Mouse (Mus musculus) left cerebral cortex, adult 11 months (tissue): ENCODE data around the gene Ackr2.

Source experiments
- DNase-seq: peaks from one replicate; pipeline ENCODE4 v3.0.0; 2022; ENCODE audit warnings: low spot score

Gene Ackr2

DNA sequence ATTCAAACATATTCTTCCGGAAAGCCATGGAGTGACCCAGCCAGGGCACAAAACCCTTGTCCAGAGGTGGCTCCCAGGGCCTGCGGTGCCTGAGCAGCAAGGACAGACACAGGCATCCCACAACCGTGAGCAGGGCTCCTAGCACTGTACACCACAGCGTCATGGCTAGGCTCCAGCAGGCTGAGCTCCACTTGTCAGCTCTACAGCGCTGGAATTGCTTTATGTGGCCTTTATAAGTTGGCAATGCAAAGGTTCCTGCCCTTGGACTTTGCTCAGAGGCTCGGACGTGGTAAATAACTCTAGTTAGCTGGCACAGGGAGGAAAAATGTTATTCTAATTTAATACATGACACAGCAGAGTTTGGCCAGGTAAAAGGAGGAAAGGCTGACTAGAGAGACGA is 17.9 kb downstream of the Ackr2 start, which contains the start of gene Cyp8b1:
Cyp8b1 (minus strand) TSS at position 204 of the 400 bp plus-strand sequence.
- DNase-seq: no peak

DNA sequence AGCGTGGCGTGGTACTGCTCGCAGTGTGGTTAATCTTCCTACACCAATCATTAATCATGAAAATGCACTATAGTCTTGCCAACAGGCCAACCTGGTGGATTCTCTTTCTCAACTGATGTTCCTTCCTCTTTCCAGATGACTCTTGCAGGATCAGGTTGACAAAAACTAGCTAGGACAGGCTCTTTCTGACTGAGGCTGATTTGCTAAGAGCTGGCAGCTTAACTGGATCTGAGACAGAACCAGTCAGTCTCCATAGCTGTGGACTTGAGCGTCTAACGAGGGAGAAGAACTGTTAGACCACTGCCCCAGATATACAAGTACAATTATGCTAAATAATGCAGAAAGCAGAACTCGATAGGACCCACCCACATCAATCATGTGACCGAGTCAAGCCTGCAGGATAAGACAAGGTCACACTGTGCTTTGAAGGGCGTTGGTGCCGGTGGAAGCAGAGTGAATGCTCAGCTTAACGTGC is 20.9 kb downstream of the Ackr2 start:
- DNase-seq: no peak

DNA sequence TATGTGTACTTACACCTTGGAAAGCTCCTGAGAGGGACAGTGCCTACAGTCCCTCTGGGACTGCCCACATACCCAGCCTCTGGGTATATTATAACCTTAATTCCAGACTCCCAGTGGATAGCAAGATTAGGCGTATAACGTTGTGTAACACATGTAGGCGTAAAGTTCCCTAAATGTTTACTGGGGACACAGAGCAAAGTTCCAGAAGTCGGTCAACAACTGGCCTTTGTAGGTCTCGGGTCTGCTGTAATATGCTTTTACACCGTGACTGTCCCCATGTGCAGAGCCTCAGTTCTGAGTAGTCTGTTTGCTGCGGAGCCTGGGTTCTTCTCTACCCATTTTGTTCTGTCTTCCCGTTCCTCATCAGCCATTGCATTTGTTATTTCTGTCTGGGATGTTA is 25.3 kb downstream of the Ackr2 start:
- no peak for DNase-seq

DNA sequence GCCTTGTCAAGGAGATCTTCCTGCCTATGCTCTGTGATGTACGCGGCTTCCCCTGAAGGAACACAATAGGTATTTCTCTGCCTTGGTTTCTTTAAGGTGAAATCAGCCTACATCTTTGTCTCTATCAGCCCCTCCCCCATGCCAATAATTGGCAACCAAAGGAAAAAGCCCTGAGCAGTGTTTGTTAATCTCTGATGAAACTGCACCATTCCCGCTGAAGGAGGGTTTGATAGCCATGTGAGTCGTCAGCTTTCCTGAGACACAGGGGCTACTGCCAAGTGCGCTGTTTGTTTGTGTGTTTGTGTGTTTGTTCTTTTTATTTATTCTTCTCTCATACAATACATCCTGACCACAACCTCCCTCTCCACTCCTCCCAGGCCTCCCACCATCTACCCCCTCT is 25.8 kb downstream of the Ackr2 start:
- DNase-seq: no peak

DNA sequence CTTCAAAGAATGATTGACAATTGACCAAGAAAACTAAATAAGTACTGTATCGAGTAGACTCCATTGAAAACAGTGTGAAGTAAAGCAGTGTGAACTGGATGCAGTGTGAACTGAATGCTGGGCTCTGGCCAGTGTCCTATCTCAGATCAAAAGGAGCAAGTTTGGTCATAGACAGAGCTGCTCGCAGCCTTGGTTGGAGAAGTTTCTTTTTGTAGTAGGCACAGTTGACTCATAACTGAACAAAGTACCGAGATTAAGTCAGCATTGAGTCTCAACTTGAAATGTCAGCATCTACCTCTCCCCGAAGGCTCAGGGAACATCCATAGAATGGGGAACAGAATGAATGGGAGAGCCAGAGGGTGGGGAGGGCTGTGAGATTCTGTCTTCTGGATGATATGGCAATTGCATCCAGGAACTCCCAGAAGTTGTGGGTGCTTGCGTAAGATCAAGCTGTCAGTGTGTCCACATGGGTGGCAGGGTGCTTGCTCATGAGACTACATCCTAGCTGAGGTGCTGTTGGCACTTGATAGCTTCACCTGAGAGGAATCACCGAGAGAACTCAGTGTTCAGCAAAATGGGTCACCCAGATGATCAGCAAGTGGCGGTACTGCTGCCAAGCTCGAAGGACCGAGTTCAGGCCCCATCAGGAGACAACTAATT is 26.9 kb downstream of the Ackr2 start:
- DNase-seq: no peak

DNA sequence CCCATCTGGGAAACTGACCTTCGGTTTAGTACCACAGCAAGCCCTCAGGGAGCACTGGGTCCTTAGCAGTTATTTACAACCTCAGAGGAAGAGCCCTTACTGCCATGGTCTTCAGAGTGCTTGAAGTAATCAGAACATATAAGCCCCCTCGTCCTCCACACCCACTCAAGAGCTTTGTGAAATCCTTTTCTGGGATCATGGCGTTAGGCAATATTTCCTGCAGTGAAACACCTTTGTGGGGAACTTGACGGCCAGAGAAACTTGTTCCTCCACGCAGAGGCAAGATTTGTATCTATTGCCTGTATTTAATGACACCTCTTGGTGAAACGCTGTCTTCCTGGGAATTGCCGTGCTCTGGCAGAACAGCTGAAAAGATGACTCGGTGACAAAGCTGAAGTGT is 27.8 kb downstream of the Ackr2 start:
- no peak for DNase-seq

DNA sequence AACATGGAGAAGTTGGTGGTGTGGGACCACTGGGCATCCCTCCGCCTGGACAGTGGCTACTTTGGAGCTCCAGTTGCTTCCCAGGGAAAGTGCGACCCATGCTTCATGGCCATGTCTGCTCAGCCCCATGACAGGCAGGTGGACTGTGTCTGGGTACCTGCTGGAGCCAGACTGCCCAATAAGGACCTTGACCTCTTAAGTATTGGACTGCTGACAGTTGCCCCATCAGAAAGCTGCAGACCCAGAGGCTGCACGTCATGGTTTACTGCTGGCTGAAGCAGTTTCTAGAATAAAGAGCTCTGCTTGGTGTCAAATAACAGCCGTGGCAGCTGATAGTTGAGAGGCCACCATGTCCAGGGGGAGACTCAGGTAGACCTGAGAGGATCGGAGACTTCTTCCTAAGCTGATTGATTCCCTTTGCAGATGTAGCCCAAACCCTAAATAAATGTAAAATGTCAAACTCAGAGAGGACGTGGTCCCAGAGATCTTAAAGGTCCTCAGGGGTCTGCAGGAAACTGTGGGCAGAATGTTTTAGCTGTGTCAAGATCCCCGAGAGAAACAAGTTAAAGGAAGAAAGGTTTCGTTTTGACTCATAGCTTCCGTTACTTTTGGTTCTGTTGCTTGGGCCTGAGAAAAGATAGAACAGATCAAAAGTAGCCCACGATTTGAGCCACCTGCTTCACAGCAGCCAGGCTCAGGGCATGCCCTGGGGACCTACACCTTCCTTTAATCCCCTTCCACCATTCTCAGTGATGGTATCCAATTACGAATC is 28.7 kb downstream of the Ackr2 start:
- DNase-seq: no peak

DNA sequence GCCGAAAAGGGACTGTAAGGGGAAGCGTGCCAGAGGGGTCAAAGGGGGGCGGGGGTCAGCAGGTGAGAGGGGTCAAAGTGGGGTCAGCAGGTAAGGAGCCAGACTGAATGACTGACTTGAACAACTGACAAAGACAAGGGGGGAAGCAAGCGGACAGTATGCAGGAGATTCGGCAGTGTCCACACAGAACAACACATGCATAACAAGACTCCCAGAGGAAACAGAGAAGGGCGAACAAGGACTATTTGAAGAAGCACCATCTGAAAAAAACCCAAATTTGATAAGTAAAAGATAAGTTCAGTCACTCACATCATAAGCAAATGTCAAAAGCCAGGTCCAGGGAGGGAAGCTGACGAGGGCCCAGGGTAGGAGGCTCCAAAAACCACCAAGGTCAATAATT is 29.6 kb downstream of the Ackr2 start:
- DNase-seq: no peak

DNA sequence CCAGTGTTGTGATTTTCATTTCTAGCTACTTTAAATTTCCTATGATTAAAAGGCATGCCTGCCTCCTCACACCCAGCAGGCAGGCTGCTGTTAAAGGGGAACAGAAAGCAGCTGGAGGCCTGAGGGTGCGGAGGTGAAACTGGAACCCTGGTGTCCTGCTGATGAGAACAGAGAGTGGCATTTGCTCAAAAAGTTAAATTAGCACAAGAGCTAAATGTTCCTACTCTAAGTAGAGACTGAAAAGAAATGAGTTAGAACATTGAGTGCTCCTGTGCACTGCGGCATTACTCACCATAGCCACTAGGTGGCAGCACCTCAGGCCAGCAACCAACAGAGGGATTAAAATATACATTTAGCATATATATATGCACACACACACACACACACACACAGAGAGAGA is 30.3 kb downstream of the Ackr2 start:
- DNase-seq: peak; percentile 41

DNA sequence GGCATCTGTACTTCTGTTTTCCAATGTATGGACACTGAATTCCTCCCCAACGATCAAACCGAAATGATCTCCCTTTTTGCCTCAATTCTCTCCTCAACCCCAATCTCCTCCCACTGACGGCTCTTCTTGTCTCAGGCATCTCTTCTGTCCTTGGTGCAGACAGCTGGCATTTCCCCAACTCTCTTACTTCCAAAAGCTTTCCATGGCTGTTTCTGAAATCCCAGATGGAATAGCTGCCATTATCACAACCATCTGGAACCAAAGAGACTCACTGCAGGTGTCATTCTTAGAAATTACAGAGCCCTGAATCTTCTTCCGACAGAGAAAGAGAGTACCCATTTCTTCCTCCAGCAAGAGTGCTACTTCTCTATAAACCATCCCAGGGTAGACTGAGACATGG is 36.7 kb downstream of the Ackr2 start:
- DNase-seq: no peak

DNA sequence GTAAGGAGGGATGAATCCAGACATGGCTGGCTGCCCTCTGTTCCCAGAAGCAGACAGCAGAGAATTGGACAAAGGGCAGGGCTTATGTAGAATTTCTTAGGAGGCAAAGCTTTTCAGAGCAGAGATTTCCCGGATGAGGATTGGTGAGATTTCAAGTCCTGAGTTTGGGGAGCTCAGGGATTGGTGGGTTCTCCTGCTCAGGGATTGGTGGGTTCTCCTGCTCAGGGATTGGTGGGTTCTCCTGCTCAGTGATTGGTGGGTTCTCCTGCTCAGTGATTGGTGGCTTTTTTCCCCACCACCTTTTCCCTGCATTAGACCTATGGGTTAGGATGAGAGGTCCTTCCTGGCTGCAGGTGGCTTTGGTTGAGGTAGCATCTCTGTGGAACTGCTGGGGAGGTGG is 38.8 kb downstream of the Ackr2 start:
- no peak for DNase-seq

DNA sequence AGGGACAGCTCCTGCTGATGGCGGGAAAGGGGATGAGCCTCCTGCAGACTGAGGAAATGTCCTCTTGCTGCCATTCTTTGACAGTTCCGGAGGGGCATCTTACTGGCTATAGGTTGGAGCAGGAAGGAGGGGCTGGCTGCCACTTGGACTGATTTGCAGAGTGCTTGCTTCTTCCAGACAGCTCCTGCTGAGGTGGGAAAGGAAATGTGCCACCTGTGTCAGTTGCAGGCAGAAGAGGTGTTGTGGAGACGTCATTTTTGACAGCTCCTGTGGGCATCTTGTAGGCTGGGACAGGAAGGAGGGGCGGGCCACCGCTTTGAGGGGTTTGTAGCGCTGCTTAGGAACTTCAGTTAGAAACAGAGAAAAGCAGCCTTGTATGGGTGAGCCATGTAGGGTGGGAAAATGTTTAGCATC is 39.3 kb downstream of the Ackr2 start:
- DNase-seq: no peak

DNA sequence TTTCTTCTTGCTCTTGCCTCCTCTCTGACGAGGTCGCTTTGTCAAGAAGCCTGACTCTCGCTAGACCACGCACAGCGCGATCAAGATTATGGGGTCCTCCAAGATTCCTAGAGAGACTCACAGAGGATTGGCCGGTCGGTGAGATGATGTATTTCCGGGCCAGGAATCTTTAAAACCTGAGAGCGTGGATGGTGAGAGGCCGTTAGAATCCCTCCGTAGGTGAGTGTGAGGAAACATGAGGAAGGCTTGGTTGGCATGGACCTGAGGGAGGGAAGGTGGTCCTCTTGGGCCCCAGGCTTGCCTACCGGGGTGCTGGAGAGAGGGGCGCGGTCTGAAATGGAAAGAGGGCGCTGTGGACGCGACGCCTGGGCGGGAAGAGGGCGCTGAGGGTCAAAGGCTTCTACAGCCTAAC is 39.8 kb downstream of the Ackr2 start:
- no peak for DNase-seq

DNA sequence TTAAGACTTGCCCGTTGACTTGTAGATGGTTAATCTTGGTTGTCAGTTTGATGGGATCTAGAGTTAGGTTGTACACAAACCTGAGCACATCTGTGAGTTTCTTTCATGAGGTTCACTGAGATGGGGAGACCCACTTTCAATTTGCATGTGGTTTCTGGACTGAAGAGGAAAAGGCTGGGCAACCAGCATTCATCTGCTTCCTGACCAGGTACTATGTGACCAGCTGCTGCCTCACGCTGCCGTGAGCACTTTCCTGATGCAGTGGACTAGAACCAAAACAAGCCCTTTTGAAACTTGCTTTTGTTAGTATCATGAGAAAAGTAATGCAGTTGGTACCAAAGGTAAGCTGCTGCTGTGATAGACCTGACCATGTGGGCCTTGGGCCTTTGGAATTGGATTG is 44.9 kb downstream of the Ackr2 start:
- DNase-seq: no peak

DNA sequence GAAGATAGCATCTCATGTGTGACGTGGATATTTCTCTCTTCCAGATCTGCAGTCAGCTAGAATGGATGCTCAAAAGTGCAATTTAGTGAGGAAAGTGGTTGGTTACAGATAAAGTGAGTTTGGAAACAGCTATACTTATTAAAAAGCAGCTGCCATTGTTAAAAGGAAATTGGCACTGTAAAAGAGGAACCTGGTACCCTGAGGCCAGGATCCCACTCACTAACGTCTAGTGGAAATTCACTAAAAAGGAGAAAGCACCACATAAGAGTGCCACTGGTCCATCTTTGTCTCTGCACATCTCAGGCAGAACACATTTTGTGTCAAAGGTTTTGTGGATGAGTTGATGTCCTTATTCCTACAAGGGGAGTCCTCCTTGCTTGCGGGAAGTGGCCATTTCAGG is 45.5 kb downstream of the Ackr2 start:
- no peak for DNase-seq

DNA sequence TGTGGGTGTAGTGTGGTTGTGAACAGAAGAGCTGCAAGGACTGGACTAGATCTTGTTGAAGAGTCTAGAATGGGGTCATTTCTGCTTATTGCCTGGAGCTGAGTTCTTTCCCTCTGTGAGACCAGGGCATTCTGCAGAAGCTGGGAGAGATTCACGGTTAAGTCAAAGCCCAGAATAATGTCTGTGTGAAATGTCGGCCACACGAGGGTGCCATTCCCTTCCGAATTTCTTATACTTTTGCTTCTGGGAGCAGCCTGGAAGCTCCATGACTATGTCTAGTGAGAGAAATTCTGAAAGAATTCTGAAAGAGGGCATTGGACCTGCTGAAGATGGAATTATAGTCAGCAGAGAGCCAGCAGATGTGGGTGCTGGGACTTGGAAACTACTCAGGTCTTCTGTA is 49.6 kb downstream of the Ackr2 start:
- no peak for DNase-seq

DNA sequence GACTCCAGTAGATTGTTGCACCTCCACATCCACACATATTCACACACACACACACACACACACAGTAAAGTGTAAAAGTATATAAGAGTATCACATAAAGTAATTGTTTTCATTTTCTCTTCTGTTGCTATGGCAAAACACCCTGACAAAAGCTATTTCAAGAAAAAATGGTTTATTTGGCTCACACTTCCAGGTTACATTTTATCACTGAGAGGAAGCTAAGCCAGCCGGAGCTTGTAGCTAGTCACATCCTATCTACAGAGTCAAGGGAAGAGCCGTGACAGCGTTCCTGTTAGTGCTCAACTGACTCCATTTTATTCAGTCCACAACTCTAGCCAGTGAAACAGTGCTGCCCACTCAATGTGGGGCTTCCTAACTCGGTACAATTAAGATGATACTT is 50.3 kb downstream of the Ackr2 start:
- DNase-seq: no peak

DNA sequence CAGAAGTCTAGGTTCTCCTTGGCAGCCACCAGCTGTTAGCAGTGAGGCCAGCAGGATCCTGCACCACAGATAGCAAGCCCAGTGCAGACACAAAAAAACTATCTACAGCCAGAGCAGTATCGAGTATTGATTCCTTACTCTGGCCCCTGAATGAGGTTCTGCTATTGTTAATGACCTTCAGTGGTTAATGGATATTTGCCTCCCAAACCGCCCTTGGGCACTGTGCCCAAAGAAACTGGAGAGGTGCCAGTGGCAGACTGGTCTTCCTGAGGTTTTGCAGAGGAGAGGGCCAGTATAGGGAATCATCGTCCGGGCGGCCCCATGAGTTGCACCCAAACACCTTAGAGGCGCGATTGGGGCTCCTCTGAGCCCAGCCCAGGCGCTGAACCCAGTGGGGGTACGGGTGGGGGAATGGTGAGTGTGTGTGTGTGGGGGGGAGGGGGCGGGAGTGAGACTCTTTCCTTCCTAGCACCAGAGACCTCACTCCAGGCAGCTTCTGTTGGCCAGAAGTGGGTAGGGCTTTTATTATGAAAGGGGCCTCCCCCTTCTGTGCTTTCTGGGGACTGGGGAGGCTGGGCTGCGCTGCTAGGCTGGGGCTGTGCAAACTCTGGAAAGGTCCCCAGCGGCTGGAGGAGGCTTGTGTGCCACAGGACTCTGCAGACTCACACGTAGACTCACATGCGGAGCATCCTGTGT is 52.4 kb downstream of the Ackr2 start, which contains the start of gene Fam198a:
Fam198a (plus strand) TSS at position 571 of the 696 bp plus-strand sequence.
- no peak for DNase-seq

DNA sequence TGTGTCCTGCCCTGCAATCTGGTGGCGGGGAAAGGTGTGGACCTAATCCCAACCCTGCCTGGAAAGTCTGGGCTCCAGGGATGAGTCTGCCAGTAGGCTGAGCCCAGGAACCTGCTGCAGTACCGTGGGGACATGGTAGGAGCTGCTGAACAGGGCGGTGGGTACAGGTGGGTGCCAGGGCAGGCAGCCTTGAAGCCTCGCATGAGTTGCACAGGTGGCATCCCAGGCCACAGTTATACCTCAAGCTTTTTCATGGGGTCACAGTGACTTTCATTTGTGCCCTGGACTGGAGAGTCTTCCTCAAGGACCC is 52.9 kb downstream of the Ackr2 start:
- DNase-seq: no peak

DNA sequence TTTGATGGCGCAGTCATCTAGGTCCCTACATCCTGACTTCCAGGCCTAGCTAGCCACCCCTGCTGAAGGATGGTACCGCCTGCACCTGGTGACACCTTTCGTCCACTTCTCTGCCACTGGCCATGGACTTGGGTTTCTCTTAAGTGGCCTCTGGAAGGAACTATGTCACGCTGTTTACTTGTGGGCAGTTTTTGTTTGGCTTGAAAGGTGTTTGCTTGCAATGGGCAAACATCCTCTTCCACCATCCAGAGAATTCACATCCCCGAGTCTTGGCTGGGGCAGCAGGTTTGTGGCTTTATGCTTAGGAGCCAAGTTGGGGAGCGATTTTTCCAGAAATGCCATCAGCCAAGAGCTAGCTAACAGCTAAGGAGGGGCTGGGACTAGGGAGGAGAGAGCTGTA is 54.4 kb downstream of the Ackr2 start:
- no peak for DNase-seq

DNA sequence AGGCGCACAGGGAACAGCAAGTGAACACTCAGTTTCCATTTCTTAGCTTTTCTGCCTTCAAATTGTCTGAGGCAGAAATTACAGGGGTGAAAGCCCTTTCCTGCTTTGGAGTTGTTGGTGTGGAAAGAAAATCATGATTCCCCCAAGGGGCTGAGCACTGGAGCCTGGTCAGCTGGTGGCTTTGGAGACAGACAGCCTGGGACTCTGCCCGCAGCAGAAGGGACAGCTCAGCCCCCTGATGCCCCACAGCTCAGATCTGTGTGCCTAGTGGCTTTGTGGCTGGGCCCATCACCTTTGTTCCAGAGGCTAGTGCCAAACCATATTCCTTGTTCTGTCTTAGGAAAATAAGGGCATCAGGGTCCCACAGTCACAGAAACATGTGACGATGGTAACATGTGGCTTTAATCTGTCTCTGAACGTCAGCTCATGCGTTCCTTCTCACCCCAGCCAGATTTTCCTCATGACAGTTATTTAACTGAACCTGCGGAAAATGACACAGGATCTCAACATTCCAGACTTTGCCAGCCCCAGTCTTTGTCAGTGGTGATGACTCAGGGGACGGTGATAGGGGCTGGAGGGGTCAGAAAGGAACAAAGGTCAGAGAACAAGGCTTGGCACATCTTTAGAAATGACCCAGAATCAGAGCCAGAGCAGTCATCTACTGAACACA is 61.9 kb downstream of the Ackr2 start:
- DNase-seq: no peak
